Comparison of ENCODE assay signal across 26 mouse cellular contexts in genomic region chr11:118655833-118656232, GRCm38 (mm10).
"Had no signal": no experiment of that assay in that cellular context is flagged by ENCODE, and none has a peak within 500 bp of the region (broad histone marks: within the 10 kb centered on the region; RNA-seq: fewer than 3 reads in every experiment).

No protein-coding gene starts in this region.

- H3K27ac ChIP-seq: heart, adult 2 months; heart, embryonic 13.5 days; heart, embryonic 15.5 days; hindbrain, embryonic 13.5 days; hindbrain, embryonic 15.5 days; hindbrain, postnatal 0 days; kidney, embryonic 15.5 days; kidney, postnatal 0 days; limb, embryonic 13.5 days; limb, embryonic 15.5 days; liver, embryonic 12.5 days; liver, embryonic 14.5 days had no signal

- H3K27me3 ChIP-seq: hindbrain, embryonic 13.5 days; hindbrain, embryonic 15.5 days; limb, embryonic 15.5 days had no signal

- H3K4me2 ChIP-seq: heart, embryonic 11.5 days; heart, embryonic 13.5 days; heart, embryonic 15.5 days; hindbrain, embryonic 13.5 days; hindbrain, embryonic 15.5 days; kidney, embryonic 15.5 days; limb, embryonic 13.5 days; limb, embryonic 15.5 days; liver, embryonic 12.5 days had no signal

- H3K9me3 ChIP-seq: heart, embryonic 13.5 days; heart, embryonic 15.5 days; hindbrain, embryonic 13.5 days; hindbrain, embryonic 15.5 days; kidney, embryonic 15.5 days; limb, embryonic 13.5 days; limb, embryonic 15.5 days; liver, embryonic 12.5 days had no signal

- ATAC-seq: hindbrain, postnatal 0 days; intestine, embryonic 16.5 days; liver, embryonic 12.5 days had no signal

- H3K9ac ChIP-seq: heart, embryonic 13.5 days; heart, embryonic 15.5 days; hindbrain, embryonic 13.5 days; hindbrain, embryonic 15.5 days; kidney, embryonic 15.5 days; limb, embryonic 13.5 days; limb, embryonic 15.5 days; liver, embryonic 12.5 days; liver, embryonic 14.5 days had no signal

- H3K36me3 ChIP-seq: heart, embryonic 13.5 days; heart, embryonic 15.5 days; hindbrain, embryonic 13.5 days; hindbrain, embryonic 15.5 days; kidney, embryonic 15.5 days; limb, embryonic 13.5 days; limb, embryonic 15.5 days; liver, embryonic 12.5 days had no signal

- H3K4me3 ChIP-seq: heart, adult 2 months; heart, embryonic 13.5 days; heart, embryonic 15.5 days; hindbrain, embryonic 13.5 days; hindbrain, embryonic 15.5 days; kidney, embryonic 15.5 days; limb, embryonic 13.5 days; limb, embryonic 15.5 days; liver, embryonic 12.5 days had no signal

- H3K4me1 ChIP-seq: heart, embryonic 13.5 days; heart, embryonic 15.5 days; kidney, embryonic 15.5 days; limb, embryonic 13.5 days; limb, embryonic 15.5 days; liver, embryonic 12.5 days had no signal

- DNase-seq: gastrocnemius, postnatal 14 days; gastrocnemius, postnatal 36 days; heart, adult 11 months; heart, adult 2 months; heart, postnatal 14 days; heart, postnatal 36 days; kidney, adult 11 months; kidney, adult 2 months; kidney, adult 9 months; kidney, postnatal 14 days; kidney, postnatal 36 days; layer of hippocampus, postnatal 36 days; left cerebral cortex, postnatal 4 days had no signal
